Mouse (Mus musculus) skeletal muscle tissue, postnatal 0 days (tissue): Measurements from ENCODE around the gene 2310057M21Rik. TPM values are rescaled to one million over a fixed set of nuclear protein-coding genes. Genes with fewer than 3 reads are reported as not detected.

Source experiments
- polyA plus RNA-seq: library from polyadenylated mRNA; unstranded; fragments of >200 nt; fragmentation: Nextera tagmentation; extraction: Ambion mirVana; gene quantifications from 2 replicates; pipeline ENCODE4 v1.2.1, GENCODE M21; 2015

2310057M21Rik gene
- polyA plus RNA-seq = 15.9 and 17.4 TPM in 2 replicates

DNA sequence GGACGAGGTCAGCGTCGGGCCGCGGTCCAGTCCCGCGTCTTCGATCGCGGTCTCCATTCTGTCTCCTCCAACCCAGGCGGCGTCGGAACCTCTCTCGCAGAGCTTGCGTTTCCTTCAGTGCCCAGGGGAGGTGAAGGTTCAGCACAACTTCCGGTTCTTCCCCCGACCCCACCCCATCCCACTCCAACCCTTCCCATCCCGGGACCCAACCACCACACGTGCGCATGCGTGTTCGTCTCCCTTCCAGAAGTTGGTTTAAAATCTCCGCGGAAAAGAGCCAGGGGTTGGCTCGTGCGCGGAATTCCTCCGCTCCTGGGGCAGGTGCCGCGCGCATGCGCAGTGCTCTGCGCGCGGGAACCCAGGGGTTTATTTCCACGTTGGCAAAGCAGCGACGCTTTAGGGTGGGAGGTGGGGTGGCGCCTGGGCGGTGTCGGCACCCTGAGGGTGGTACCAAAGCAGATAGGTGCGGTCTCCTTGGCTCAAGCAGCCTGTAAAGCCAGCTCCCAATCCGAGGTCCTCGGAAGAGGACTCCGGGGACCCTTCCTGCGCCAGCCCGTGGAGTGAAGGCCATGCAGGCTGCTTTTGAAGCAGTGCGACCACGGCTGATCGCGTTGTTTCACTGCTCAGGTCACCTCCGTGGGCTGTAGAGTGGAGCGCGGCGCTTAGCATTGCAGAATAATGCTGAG is at the start of gene 2310057M21Rik:
2310057M21Rik (minus strand) TSS at position 145 of the 686 bp plus-strand sequence.

DNA sequence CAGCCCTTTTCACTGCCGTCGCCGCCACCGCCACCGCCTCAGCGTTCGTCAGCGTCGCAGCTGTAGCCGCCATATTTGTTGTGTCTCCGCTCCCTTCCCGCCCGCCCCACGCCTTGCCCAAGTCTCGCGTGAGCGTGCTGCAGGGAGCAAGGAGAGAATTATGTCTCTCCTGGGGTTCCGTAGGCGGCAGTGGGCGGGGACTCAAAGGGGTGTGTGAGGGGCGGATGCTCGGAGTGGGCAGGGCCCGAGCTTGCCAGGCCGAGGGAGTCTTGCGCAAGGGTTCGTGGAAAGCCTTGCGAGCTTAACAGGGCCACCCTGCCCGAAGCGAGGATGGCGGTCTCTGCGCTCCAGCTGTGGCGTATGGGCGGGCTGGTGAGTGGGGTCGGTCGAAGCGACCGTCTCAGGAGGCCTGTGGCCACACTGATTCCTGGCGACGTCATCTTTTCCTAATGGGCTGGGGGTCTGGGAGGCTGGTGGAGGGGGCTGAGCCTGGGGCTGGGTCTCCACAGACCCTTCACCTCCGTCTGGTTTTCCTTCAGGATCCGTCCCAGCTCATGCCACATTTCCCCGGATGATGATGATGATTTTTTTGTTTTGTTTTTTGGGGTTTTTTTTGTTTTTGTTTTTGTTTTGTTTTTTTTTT is 48.0 kb upstream of the 2310057M21Rik start, which contains the start of the genes Ikzf5 and Acadsb:
Ikzf5 (minus strand) TSS at position 106 of the 643 bp plus-strand sequence.
Acadsb (plus strand) TSS at position 186 of the 643 bp plus-strand sequence.

DNA sequence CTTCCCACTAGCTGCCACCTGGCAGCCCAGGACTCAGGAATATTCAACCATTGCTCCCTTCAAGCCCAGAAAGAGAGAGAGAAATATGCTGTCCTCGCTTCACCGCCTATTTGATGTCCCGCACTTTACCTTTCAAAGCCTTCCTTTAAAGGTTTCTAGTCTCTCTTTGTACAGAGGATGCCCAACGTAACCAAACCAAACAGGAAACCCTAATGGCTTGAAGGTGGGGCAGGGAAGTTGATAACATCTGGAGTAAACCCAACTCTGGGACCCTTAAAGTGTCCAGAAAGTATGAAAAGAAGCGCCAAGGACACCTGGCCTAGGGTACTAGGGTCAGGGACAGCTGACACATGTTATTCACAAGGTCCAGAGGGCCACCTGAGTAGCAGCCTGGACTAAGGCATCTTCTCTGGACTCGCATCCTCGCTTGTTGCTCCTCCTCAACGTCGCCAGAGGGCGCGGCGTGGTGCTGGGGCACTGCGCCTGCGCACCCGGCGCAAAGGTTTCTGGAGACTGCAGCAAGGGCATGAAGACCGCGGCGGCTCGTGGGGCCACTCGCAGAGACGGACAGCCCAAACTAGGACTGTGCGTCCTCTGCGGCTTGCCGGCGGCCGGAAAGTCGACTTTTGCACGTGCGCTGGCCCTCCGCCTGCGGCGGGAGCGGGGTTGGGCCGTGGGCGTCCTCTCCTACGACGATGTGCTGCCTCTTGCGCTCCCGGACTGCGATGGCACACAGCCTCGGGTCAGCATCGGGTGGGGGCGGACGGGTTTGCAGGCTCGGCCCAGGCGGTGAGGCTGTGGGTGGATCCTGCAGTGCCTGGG is 8.3 kb upstream of the 2310057M21Rik start, which contains the start of gene Pstk:
Pstk (plus strand) TSS at position 494 of the 822 bp plus-strand sequence.

DNA sequence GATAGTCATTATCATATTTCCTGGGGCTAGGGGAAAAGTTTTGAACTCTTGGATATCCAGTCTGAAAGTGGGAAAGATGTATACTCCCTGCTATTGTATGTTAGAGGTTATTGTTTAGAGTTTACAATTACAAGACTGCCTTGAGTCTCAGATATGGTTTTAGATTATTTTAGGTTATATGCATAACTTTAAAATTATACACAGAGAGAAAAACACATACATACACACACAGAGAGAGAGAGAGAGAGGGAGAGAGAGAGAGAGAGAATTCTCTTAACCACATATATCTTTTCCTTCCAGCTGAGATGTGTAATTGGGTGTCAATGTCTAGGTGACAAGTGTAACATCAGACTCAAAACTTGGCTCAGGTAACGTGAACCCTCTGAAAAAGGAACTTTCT is 29.0 kb downstream of the 2310057M21Rik start, which contains the start of gene Fam24a:
Fam24a (plus strand) TSS at position 301 of the 400 bp plus-strand sequence.

DNA sequence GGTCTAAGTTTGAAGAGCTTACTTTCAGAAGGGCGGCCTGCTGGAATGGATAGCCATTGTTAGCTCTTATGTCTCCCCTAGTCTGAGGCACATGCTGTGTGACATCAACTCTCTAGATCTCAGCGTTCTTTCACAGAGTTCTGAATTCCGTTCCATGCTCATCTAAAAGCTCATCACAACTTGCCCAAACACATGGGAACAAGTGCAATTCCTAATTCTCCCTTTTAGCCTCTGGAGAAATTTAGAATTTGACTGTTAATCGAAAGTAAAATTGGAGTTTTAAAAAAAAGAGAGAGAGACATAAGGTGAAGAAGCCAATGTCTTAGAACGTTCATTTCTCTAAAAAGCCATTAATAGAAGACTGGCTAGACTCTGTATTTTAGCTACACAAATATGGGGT is 33.1 kb downstream of the 2310057M21Rik start, which contains the start of gene Fam24b:
Fam24b (minus strand) TSS at position 101 of the 400 bp plus-strand sequence.

DNA sequence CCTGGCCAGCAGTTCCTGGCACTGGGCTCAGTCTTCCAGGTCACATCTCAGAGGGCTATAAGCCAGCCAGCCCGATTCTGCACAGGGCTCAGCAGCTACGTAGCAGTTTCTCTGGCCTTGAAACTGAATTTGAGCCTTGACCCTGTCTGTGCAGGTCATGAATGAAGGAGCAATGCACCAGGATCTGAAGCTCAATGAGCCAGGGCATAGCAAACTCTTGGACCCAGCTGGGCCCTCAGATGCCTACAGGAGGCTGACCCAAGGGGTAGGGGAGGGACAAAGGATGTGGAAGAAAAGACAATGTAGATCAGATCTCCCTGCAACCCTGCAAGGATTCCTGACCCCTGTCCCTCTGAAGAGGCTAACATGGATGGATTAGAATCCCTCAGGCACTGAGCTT is 40.4 kb downstream of the 2310057M21Rik start, which contains the start of gene Cuzd1:
Cuzd1 (minus strand) TSS at position 101 of the 400 bp plus-strand sequence.

Other genes with a start within 250 kb of the 2310057M21Rik start
- gene 4933402N03Rik, start 216.4 kb downstream of the 2310057M21Rik start, polyA plus RNA-seq = not detected in 2 replicates
- gene 5430419D17Rik, start 188.4 kb downstream of the 2310057M21Rik start, polyA plus RNA-seq = not detected in 2 replicates
- gene Cuzd1, start 40.5 kb downstream of the 2310057M21Rik start, polyA plus RNA-seq = 0.38 and 0.49 TPM in 2 replicates
- not detected in 2 replicates for gene Fam24b, start 33.2 kb downstream of the 2310057M21Rik start, polyA plus RNA-seq
- not detected in 2 replicates for gene Fam24a, start 28.9 kb downstream of the 2310057M21Rik start, polyA plus RNA-seq
- gene Pstk, start 8.4 kb upstream of the 2310057M21Rik start, polyA plus RNA-seq = 71.6 and 75.7 TPM in 2 replicates
- 5.7 and 6.1 TPM in 2 replicates for gene Ikzf5, start 47.8 kb upstream of the 2310057M21Rik start, polyA plus RNA-seq
- gene Acadsb, start 47.8 kb upstream of the 2310057M21Rik start, polyA plus RNA-seq = 76.7 and 83.0 TPM in 2 replicates
- gene Hmx3, start 180.1 kb upstream of the 2310057M21Rik start, polyA plus RNA-seq = not detected in 2 replicates
- gene Hmx2, start 186.0 kb upstream of the 2310057M21Rik start, polyA plus RNA-seq = not detected in 2 replicates
- 60.4 and 62.9 TPM in 2 replicates for gene Bub3, start 197.5 kb upstream of the 2310057M21Rik start, polyA plus RNA-seq